Mouse (Mus musculus) left cerebral cortex, postnatal 25 days (tissue): Measurements from ENCODE around the gene Mrnip. TPM values are rescaled to one million over a fixed set of nuclear protein-coding genes. Genes with fewer than 3 reads are reported as not detected.
A peak's percentile ranks its signal among the peaks of the same experiment; 100 is the strongest.

Experiments used
- DNase-seq, 2 experiments: peaks; one replicate each; pipeline ENCODE4 v3.0.0; 2022; ENCODE audit warnings: low spot score in 2 of 2, mixed read lengths in 1 of 2
- intact Hi-C: fragments of 180-260 bp; cut with DNase I; formaldehyde crosslinking; loops from one replicate; pipeline ENCODE4 v1.15.1; 2025
- total RNA-seq, 2 experiments: library from RNA; stranded (reverse); gene quantifications; 2 replicates each; pipeline ENCODE4 v1.2.3; 2021

The Mrnip gene
- total RNA-seq, 2 experiments from 2014 or later = 13.4 to 14.1 TPM

GRCm38 (mm10) chr11:50156725-50157258, 17.5 kb upstream of the Mrnip start:
- DNase-seq = no peak

GRCm38 (mm10) chr11:50158346-50158745, 15.9 kb upstream of the Mrnip start:
- intact Hi-C loops = no loop called here
- no peak for DNase-seq

More at GRCm38 (mm10) chr11:50156725-50157258, 17.5 kb upstream of the Mrnip start:
- intact Hi-C loops = no loop called here

GRCm38 (mm10) chr11:50159347-50159746, 14.9 kb upstream of the Mrnip start:
- intact Hi-C loops = no loop called here
- DNase-seq = no peak

GRCm38 (mm10) chr11:50161578-50162304, 12.5 kb upstream of the Mrnip start:
- peak; percentile 42 to 53 for DNase-seq
- intact Hi-C loops = no loop called here

- DNase-seq = no peak
- intact Hi-C loops = no loop called here
Observed at GRCm38 (mm10) chr11:50162338-50163050, 11.8 kb upstream of the Mrnip start.

- intact Hi-C loops = no loop called here
- no peak for DNase-seq
Observed at GRCm38 (mm10) chr11:50168352-50168751, 5.9 kb upstream of the Mrnip start.

- intact Hi-C loops = no loop called here
- DNase-seq = peak; percentile 94 to 98
Observed at GRCm38 (mm10) chr11:50174730-50175187, 515 bp downstream of the Mrnip start.

GRCm38 (mm10) chr11:50176351-50176750, 2.1 kb downstream of the Mrnip start:
- no peak for DNase-seq

GRCm38 (mm10) chr11:50177111-50177510, 2.9 kb downstream of the Mrnip start:
- peak in 1 of 2 experiments; percentile 71 for DNase-seq
- intact Hi-C loops = no loop called here

More at GRCm38 (mm10) chr11:50176351-50176750, 2.1 kb downstream of the Mrnip start:
- intact Hi-C loops = no loop called here

- intact Hi-C loops = no loop called here
- DNase-seq = peak in 1 of 2 experiments; percentile 18
Observed at GRCm38 (mm10) chr11:50178532-50179488, 4.6 kb downstream of the Mrnip start.

GRCm38 (mm10) chr11:50180478-50181231, 6.4 kb downstream of the Mrnip start:
- intact Hi-C loops = no loop called here
- DNase-seq = no peak

GRCm38 (mm10) chr11:50182702-50183101, 8.5 kb downstream of the Mrnip start:
- DNase-seq = no peak
- intact Hi-C loops = no loop called here

- no peak for DNase-seq
- intact Hi-C loops = no loop called here
Observed at GRCm38 (mm10) chr11:50184788-50185187, 10.5 kb downstream of the Mrnip start.

- DNase-seq = no peak
- intact Hi-C loops = no loop called here
Observed at GRCm38 (mm10) chr11:50188682-50189081, 14.4 kb downstream of the Mrnip start.

- DNase-seq = no peak
- intact Hi-C loops = no loop called here
Observed at GRCm38 (mm10) chr11:50190362-50190761, 16.1 kb downstream of the Mrnip start.

- intact Hi-C loops = no loop called here
- DNase-seq = no peak
Observed at GRCm38 (mm10) chr11:50192278-50192677, 18.0 kb downstream of the Mrnip start.

GRCm38 (mm10) chr11:50194070-50194469, 19.8 kb downstream of the Mrnip start:
- DNase-seq = no peak
- intact Hi-C loops = no loop called here

- intact Hi-C loops = no loop called here
- no peak for DNase-seq
Observed at GRCm38 (mm10) chr11:50194793-50195192, 20.5 kb downstream of the Mrnip start.

GRCm38 (mm10) chr11:50197500-50197899, 23.3 kb downstream of the Mrnip start:
- no peak for DNase-seq
- intact Hi-C loops = no loop called here
